Mouse (Mus musculus) frontal cortex, postnatal 10 days (tissue): ENCODE results near the gene Snrpd2.

ENCODE experiments used
- DNase-seq, 2 experiments: peaks; one replicate each; pipeline ENCODE4 v3.0.0; 2022; ENCODE audit warnings: low spot score in 2 of 2, mixed read lengths in 1 of 2

Snrpd2 gene

DNA sequence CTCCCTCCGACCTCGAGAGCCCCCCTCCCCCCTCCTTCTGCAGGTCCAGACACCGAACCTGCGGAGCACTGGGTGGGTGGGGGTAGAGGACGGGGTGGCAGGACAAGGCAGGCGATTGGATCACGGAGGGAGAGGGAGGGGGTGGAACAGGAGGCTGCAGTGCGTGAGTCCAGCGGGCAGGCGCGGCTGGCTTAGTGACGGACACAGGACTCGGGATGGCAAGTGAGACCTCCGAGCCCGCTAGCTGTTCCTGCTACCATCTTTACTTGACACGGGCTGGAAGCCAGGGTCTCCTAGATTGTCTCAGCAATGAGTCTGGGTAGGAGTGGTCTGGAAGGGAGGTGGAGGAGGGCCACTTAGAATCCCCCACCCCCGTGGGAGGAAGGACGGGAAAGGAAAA is 28.5 kb downstream of the Snrpd2 start:
- DNase-seq: no peak

DNA sequence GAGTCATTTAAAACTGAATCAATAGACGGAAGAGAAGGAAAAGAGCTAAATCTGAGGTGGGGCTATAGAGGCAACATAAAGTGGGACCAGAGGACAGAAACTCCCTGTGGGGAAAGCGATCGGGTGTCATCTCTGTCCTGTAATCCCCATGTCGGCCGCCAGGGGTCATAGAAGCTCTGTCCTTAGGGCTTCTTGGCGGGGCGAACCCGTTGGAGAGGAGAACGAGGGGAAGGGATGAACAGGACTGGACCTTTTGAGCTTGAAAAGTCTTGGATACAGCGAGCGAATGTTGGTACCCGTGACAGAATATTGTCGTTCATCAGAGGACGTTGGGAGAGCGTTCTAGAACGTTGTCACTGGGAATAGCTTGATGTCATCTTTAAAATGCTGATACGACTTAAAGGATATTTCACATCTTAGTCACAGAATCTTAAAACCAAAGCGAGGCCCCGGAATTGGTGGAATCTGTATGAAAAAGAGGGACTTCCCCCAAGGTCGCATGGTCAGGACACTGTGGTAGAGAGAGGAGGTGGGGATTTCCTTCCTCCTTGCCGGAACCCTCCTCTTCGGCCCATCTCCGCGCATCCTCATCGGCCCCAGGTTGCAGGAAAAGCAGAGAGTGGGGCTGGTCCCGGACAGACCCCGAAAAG is 29.0 kb downstream of the Snrpd2 start:
- peak in 1 of 2 experiments; percentile 80 for DNase-seq

GRCm38 (mm10) chr7:19179173-19179572 is 29.7 kb downstream of the Snrpd2 start:
- peak in 1 of 2 experiments; percentile 76 for DNase-seq

- no peak for DNase-seq
These were observed 30.4 kb downstream of the Snrpd2 start for GRCm38 (mm10) chr7:19179936-19180335.

GRCm38 (mm10) chr7:19180862-19181429 is 31.4 kb downstream of the Snrpd2 start:
- no peak for DNase-seq

DNA sequence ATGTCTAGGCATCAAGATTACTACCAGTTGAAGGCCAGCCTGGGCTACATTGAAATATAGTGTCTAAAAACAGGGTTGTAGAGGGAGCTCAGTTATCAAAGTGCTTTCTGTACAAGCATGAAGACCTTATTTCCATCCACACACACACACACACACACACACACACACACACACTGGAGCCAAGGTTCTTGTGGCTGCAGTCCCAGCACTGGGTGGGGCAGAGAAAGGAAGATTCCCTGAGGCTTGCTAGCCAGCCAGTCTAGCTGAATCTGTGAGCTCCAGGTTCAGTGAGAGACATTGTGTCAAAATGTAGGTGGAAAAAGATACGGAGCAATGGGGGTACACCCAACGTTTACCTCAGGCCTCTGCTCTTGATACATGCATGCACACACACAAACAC is 34.7 kb downstream of the Snrpd2 start:
- DNase-seq: no peak

GRCm38 (mm10) chr7:19184758-19185157 is 35.2 kb downstream of the Snrpd2 start:
- no peak for DNase-seq

DNA sequence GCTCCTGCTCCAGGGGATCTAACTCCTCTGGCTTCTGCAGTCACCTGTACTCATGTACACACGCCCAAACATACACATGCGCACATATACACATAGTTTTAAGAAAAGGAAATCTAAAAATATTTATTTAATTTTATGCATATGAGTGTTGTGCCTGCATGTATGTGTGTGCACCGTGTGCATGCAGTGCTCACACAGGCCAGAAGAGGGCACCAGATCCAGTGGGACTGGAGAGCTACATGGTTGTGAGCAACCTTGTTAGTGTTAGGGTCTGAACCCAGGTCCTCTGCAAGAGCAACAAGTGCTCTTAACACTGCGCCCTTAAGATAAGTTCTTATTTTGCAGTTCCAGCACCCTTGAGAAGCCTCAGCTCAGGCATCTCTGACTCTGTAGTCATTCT is 45.2 kb downstream of the Snrpd2 start:
- DNase-seq: no peak

- DNase-seq: no peak
These were observed 47.2 kb downstream of the Snrpd2 start for GRCm38 (mm10) chr7:19196676-19197075.

DNA sequence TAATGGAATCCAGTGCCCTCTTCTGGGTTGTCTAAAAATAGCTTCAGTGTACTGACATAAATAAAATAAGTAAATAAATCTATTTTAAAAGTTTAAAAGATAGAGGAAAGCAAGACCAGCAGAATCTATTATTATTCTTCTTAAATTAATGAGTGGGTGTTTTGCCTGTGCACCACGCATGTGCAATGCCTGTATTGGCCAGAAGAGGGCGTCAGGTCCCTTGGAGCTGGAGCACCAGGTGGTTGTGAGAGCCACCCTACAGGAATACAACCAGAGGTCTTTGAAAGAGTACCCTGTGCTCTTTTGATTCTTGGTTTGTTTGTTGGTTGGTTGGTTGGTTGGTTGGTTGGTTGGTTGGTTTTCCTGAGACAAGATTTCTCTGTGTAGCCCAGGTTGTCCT is 48.5 kb downstream of the Snrpd2 start:
- no peak for DNase-seq

DNA sequence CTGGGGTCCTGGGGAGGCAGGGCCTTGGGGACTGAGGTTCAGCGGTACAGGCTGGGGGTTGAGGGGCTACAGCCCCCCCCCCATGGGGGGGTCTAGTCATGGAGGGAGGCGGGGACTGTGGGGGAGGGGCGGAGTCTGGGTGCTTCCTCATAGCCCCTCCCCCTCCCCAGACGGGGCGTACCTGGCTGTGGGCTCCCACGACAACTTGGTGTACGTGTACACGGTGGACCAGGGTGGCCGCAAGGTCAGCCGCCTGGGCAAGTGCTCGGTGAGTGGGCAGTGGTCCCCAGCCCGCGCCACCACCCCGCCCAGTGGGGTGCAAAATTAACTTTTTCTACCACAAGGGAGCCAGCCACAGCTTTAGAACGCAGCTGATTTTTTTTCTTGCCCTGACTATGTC is 52.1 kb downstream of the Snrpd2 start:
- DNase-seq: no peak

DNA sequence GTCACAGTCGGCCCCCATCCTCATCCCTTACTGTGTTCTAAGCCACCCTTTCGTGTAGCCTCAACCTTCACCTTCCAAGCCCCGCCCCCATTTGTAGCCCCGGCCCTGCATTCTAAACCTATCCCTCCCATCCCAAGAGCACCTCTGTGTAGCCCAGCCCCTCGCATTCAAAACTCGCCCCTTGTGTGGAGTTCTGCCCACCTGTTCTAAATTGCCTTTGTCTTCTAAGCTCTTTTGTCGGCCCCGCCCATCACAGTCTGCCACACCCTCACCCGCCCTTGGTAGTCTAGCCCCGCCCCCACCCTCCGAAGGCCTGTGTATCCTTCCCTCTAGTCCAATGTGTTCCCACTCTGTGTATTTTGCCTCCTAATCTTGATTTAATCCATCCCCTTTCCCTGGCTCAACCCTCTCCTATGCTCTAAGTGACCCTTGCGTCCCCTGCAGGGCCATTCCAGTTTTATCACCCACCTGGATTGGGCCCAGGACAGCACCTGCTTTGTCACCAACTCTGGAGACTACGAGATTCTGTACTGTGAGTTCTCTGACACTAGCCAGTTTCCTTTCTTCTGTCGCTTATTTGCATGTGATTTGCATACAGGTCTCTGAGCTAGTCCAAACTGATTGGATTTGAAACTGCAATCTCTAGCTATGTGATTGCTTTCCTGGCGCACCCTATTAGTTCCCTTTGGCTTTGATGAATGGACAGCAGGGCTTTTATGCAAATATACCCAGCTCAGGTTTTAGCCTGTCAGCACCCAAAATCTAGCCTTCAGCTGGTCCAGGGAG is 52.7 kb downstream of the Snrpd2 start:
- no peak for DNase-seq
